Mouse (Mus musculus) forebrain, embryonic 13.5 days (tissue): ENCODE data around the gene Clic5. TPM values are rescaled to one million over a fixed set of nuclear protein-coding genes. Genes with fewer than 3 reads are reported as not detected.
A peak's percentile ranks its signal among the peaks of the same experiment; 100 is the strongest.

Source experiments
- ATAC-seq: fragments of 200-750 bp; cut with Nextera tagmentation; 2 replicates; pipeline ENCODE4 v1.8.0; 2017
- H3K27ac ChIP-seq: fragments of 300-500 bp; sonication (generic); 2 replicates; pipeline ENCODE4 v1.5.1; 2015; ENCODE audit warnings: inconsistent platforms, mild to moderate bottlenecking, moderate library complexity
- H3K27me3 ChIP-seq: fragments of 300-500 bp; sonication (generic); 2 replicates; pipeline ENCODE4 v1.6.1; 2015; ENCODE audit warnings: mild to moderate bottlenecking, inconsistent platforms
- H3K36me3 ChIP-seq: fragments of 300-500 bp; sonication (generic); 2 replicates; pipeline ENCODE4 v1.6.1; 2015; ENCODE audit warnings: mild to moderate bottlenecking, inconsistent platforms; ENCODE audit not compliant: poor library complexity, severe bottlenecking
- H3K4me1 ChIP-seq: fragments of 300-500 bp; sonication (generic); 2 replicates; pipeline ENCODE4 v1.6.1; 2015; ENCODE audit warnings: inconsistent platforms
- H3K4me2 ChIP-seq: fragments of 300-500 bp; sonication (generic); 2 replicates; pipeline ENCODE4 v1.6.1; 2015; ENCODE audit warnings: inconsistent platforms, mild to moderate bottlenecking, moderate library complexity
- H3K4me3 ChIP-seq: fragments of 300-500 bp; sonication (generic); 2 replicates; pipeline ENCODE4 v1.5.1; 2015; ENCODE audit warnings: mild to moderate bottlenecking, inconsistent platforms
- H3K9ac ChIP-seq: fragments of 300-500 bp; sonication (generic); 2 replicates; pipeline ENCODE4 v1.6.1; 2015; ENCODE audit warnings: mild to moderate bottlenecking, inconsistent platforms
- H3K9me3 ChIP-seq: fragments of 300-500 bp; sonication (generic); replicated peaks from 2 replicates; pipeline ENCODE4 v1.6.1; 2016; ENCODE audit warnings: inconsistent platforms
- WGBS: fragments of 180-500 bp; shearing (Covaris S2); methylation state at CpG from one replicate; pipeline ENCODE4 v1.1.7; 2015; 5-methylcytosine and 5-hydroxymethylcytosine counted together
- polyA plus RNA-seq: library from polyadenylated mRNA; unstranded; fragments of >200 nt; fragmentation: Nextera tagmentation; extraction: Ambion mirVana; gene quantifications from 2 replicates; pipeline ENCODE4 v1.2.1, GENCODE M21; 2015

Clic5 gene
- polyA plus RNA-seq, 1 experiment from 2014 or later: 0.04 TPM

DNA sequence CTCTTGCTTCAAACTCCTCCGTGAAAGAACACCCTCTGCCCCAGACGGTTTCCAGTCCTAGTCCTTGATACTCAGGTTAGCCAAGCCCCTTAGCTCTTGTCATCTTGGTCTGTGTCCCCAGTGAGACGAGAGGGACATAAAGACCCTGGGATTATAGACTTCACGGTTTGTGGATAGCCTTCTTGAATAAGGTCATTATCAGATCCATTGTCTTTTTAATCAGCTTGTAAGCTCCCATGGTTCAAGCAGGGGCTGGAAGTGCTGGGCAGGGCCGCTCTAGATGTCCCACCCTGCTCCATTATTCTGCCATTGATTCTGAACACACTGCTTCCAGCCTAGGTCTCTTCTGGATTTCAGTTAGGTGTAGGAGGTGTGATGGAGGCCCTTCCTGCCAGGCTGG, 55.7 kb downstream of the Clic5 start:
- peaks cover 4% of the 10 kb centered on the region for H3K4me1 ChIP-seq
- H3K27ac ChIP-seq: no peak overlapping the region
- no peak for ATAC-seq

DNA sequence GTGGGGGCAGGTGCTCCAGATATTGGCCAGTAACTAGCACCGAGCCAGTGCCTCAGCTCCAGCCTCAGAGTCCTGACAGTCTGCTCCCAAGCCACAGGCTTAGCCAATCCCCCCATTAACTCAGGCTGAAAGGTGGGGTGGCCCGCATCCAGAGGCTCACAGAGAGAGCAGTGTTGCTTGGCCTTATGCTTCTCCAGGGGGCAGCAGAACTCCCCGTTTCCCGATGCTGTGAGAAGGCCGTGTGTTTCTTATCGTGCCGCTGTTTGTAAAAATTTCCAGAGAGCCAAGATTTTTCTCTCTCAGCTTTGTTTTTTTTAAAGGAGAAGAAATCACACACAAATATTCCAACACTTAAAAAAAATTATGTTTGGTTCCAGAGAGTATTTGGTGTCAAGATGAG, 56.2 kb downstream of the Clic5 start:
- H3K4me2 ChIP-seq: no peak overlapping the region
- no peak overlapping the region for H3K27ac ChIP-seq
- 16% methylated on average over 7 of the region's 7 CpGs for WGBS
- H3K9ac ChIP-seq: no peak overlapping the region
- H3K27me3 ChIP-seq: no peaks in the 10 kb centered on the region
- no peak for ATAC-seq
- no peaks in the 10 kb centered on the region for H3K4me1 ChIP-seq
- no peak overlapping the region for H3K4me3 ChIP-seq
- no peaks in the 10 kb centered on the region for H3K9me3 ChIP-seq
- H3K36me3 ChIP-seq: no peaks in the 10 kb centered on the region

More for the DNA sequence above, 55.7 kb downstream of the Clic5 start:
- 21% methylated on average over 5 of the region's 5 CpGs for WGBS
- H3K27me3 ChIP-seq: no peaks in the 10 kb centered on the region
- H3K4me3 ChIP-seq: no peak overlapping the region
- H3K9me3 ChIP-seq: no peaks in the 10 kb centered on the region
- no peaks in the 10 kb centered on the region for H3K36me3 ChIP-seq
- H3K4me2 ChIP-seq: no peak overlapping the region
- no peak overlapping the region for H3K9ac ChIP-seq

DNA sequence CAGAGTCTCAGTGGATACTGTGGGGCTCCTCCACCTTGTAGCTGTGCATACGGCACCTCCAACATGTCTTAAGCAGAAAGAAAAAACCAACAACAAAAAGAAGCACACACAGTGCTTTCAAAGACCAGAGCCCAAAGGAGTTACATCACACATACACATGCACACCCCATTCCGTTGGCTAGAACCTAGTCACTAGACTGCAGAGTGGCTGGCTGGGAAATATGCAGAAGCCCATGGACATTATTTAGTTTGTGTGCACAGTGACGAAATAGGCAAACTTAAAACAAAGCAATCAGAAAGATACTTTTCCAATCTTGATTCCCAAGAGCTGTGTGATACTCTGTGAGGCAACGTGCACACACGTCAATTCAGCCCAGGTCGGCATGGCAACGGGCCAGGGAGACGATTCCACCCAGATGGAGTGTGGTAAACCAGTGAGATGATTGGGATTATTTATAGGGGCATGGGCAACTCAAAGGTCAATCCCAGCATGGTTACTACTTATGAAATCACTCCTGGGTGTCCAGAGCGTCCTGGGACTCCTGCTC, 57.8 kb downstream of the Clic5 start:
- Histone ChIP-seq H3K9me3 (0 out of 2 replicates have a peak, but pooled peaks cover 6% of the 10 kb centered on the region), H3K4me1 (no peaks in the 10 kb centered on the region), H3K4me2 (no peak overlapping the region), H3K27me3 (no peaks in the 10 kb centered on the region), H3K9ac (no peak overlapping the region), H3K27ac (no peak overlapping the region), H3K36me3 (no peaks in the 10 kb centered on the region), H3K4me3 (no peak overlapping the region)
- no peak for ATAC-seq
- 66% methylated on average over 9 of the region's 9 CpGs for WGBS

DNA sequence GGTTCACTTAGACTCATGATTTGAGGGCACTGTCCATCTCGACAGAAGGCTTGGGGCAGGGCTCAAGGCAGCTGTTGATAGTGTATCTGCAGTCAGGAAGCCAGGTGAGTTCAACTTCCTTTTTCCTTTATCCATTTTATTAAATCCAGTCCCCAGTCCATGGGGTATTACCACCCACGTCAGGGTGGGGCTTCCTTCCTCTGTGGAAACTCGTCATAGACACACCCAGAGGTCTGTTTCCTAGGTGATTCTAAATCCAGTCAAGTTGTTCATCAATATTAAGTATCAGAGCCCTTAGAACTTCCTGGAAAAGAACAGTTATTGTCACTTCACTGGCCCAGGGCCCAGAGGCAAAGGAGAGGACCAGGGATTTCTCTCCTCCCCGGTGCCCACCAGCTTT, 61.2 kb downstream of the Clic5 start:
- WGBS: 81% methylated on average over 4 of the region's 4 CpGs
- Histone ChIP-seq H3K9ac (no peak overlapping the region), H3K27ac (no peak overlapping the region), H3K9me3 (0 out of 2 replicates have a peak, but pooled peaks cover 6% of the 10 kb centered on the region), H3K27me3 (no peaks in the 10 kb centered on the region; the same call in 1 of the 2 replicates), H3K4me3 (no peak overlapping the region), H3K36me3 (no peaks in the 10 kb centered on the region), H3K4me2 (no peak overlapping the region), H3K4me1 (no peaks in the 10 kb centered on the region)
- no peak for ATAC-seq

DNA sequence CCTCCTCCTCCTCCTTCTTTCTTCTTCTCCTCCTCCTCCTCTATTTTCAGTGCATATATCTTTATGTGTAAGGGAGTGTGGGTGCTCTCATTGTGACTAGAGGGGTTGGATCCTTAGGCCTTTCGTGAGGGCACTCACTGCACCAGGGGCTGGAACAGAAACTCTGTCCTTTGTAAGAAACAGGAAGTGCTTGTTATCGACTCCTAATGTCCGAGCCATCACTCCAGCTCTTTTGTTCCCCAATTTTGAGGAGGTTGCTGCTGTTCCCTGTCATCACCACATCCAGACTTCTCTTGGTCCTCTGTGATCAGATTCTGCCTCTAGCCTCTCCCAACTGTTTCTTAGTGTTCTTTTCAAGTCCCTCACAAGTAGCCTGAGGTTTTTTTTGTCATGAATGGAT, 64.3 kb downstream of the Clic5 start:
- Histone ChIP-seq H3K9me3 (0 out of 2 replicates have a peak, but pooled peaks cover 6% of the 10 kb centered on the region), H3K4me3 (no peak overlapping the region)
- WGBS: 70% methylated on average over 3 of the region's 3 CpGs

DNA sequence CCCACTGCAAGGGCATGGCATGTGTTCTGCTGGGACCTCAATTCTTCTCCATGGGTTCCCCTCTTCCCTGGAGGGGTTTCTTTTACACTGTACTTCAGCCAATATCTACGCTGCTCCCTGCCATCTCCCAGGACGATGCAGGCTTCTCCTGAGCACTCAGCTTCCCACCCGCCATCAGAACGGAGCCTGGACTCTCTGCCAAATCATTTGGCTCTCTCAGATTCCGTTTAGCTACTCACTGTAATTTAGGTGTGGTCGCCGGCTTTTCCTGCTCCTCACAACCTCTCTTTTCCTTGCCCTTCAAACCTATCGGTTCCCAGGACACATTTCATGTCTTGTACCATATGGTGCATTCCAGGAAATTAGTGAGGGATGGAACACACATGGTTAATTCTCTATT, 66.3 kb downstream of the Clic5 start:
- Histone ChIP-seq H3K4me2 (no peak overlapping the region), H3K4me3 (no peak overlapping the region), H3K27me3 (peaks cover 5% of the 10 kb centered on the region; the same call in 1 of the 2 replicates), H3K4me1 (no peaks in the 10 kb centered on the region), H3K27ac (no peak overlapping the region), H3K9ac (no peak overlapping the region), H3K9me3 (0 out of 2 replicates have a peak, but pooled peaks cover 6% of the 10 kb centered on the region), H3K36me3 (no peaks in the 10 kb centered on the region)
- ATAC-seq: no peak
- 63% methylated on average over 8 of the region's 8 CpGs for WGBS

More for the DNA sequence above, 64.3 kb downstream of the Clic5 start:
- no peaks in the 10 kb centered on the region for H3K4me1 ChIP-seq
- ATAC-seq: no peak
- H3K4me2 ChIP-seq: no peak overlapping the region
- no peak overlapping the region for H3K9ac ChIP-seq
- H3K27ac ChIP-seq: no peak overlapping the region
- peaks cover 2% of the 10 kb centered on the region; the same call in 1 of the 2 replicates for H3K27me3 ChIP-seq
- H3K36me3 ChIP-seq: no peaks in the 10 kb centered on the region

DNA sequence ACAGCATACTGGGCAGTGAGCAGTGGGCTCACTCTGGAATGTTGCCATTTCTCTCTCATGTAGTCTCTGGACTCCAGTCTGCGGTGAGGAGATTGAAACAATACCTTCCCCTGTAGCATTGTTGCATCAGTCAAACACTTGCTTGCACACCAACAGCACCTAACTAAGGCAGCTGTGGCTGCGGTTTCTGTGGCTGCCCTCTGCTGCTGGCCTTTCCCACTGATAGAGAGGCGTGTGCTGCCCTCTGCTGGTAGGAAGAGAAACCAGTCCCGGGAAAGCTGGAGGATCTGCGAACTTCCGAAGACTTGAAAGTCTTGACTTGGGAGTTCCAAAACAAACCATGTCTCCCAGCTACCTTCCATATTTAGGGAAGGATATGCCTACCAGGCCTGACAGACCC, 68.2 kb downstream of the Clic5 start:
- no peak overlapping the region for H3K9ac ChIP-seq
- no peak overlapping the region for H3K27ac ChIP-seq
- WGBS: 5% methylated on average over 6 of the region's 6 CpGs
- H3K27me3 ChIP-seq: peaks cover 10% of the 10 kb centered on the region; the same call in 1 of the 2 replicates
- H3K4me3 ChIP-seq: no peak overlapping the region
- no peaks in the 10 kb centered on the region for H3K9me3 ChIP-seq
- H3K4me1 ChIP-seq: no peaks in the 10 kb centered on the region
- no peak overlapping the region for H3K4me2 ChIP-seq
- no peaks in the 10 kb centered on the region for H3K36me3 ChIP-seq
- peak; percentile 60; the same call in 1 of the 2 replicates for ATAC-seq

DNA sequence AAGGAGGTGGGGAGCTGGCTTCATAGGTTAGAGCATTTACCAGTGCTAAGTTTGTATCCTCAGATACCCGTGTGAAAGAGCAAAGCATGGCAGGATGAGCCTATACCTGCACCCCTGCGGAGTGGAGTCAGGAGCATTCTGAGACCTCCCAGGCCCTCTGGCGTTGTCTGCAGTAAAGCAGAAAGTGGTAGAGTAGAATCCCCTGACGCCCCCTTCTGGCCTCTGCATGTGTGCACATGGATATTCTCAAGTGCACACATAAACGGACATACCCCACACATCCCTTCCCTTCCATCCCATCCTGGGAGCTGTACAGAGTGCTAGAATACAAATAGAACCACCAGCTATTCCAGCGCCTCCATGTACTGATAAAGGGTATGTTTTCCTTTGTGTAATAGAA, 70.9 kb downstream of the Clic5 start:
- Histone ChIP-seq H3K4me3 (no peak overlapping the region), H3K9ac (no peak overlapping the region), H3K27ac (no peak overlapping the region), H3K27me3 (peaks cover 15% of the 10 kb centered on the region; the same call in 1 of the 2 replicates), H3K4me2 (no peak overlapping the region), H3K9me3 (no peaks in the 10 kb centered on the region), H3K4me1 (no peaks in the 10 kb centered on the region), H3K36me3 (no peaks in the 10 kb centered on the region)
- no peak for ATAC-seq
- WGBS: 25% methylated on average over 6 of the region's 6 CpGs

DNA sequence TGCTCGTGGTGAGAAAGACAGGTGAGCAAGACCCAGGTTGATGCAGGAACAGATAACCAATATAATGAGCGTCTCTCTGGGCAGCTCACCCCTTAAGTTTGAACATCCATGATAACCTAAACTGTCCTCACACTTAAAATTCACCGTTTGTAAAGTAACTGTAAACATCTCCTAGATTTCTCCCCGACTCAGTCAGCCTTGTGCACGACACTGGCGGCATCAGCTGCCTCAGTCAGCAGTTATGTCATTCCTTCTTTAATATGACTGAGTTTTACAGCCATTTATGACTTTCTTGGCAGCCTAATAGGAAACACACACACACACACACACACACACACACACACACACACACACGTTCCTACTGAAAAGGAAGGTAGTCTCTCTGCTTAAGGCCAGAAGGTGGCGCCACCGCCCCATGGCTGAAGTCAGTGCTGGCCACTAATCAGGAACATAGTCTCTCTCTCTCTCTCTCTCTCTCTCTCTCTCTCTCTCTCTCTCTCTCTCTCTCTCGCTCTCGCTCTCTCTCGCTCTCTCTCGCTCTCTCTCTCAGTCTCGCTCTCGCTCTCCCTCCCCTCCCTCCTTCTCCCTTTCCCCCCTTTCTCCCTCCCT, 73.3 kb downstream of the Clic5 start:
- peak; percentile 87 for ATAC-seq
- Histone ChIP-seq H3K36me3 (no peaks in the 10 kb centered on the region), H3K27ac (no peak overlapping the region), H3K27me3 (0 out of 2 replicates have a peak, but pooled peaks cover 15% of the 10 kb centered on the region), H3K9me3 (no peaks in the 10 kb centered on the region), H3K9ac (no peak overlapping the region), H3K4me3 (no peak overlapping the region), H3K4me1 (no peaks in the 10 kb centered on the region), H3K4me2 (no peak overlapping the region)
- 33% methylated on average over 9 of the region's 15 CpGs for WGBS

DNA sequence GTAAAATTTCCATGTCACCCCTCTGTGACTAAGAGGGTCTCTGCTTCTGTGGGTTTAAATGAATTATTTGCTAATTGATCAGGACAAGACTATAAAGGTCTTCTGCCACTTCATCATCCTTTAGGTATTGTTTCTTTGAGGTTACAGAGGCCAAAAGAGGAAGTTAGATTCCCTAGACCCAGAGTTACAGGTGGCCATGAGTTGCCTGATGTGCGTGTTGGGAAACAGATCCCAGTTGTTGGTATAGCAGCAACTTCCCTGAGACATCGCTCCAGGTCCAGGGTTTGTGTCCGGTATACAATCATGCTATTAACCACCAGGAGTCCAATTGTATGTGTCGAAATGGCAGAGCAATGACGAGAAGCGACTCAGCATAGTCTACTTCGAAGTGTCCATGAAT, 81.7 kb downstream of the Clic5 start:
- H3K9me3 ChIP-seq: no peaks in the 10 kb centered on the region
- no peaks in the 10 kb centered on the region for H3K36me3 ChIP-seq
- no peak for ATAC-seq
- H3K4me1 ChIP-seq: no peaks in the 10 kb centered on the region
- H3K27me3 ChIP-seq: no peaks in the 10 kb centered on the region
- H3K9ac ChIP-seq: no peak overlapping the region
- H3K4me3 ChIP-seq: no peak overlapping the region
- H3K4me2 ChIP-seq: no peak overlapping the region
- no peak overlapping the region for H3K27ac ChIP-seq
- WGBS: 90% methylated on average over 7 of the region's 7 CpGs

DNA sequence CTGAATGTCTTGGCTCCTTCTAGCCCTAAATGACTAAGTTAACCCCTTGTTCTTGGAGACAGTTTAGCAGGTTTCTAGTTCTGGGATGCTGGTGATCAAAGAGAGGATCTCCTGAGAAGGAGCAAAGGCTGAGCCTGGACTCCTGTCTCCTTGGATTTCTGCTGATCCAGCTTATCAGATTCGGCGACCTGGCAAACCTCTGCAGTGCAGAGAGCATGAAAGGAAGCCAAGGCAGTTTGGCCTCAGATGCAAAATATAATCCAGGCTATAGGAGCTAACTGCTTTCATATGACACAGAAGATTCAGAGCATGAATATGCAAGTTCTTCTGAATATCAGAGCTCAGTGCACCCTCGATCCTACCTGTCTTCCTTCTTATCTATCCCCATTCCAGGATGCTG, 83.0 kb downstream of the Clic5 start:
- 90% methylated on average over 3 of the region's 3 CpGs for WGBS

DNA sequence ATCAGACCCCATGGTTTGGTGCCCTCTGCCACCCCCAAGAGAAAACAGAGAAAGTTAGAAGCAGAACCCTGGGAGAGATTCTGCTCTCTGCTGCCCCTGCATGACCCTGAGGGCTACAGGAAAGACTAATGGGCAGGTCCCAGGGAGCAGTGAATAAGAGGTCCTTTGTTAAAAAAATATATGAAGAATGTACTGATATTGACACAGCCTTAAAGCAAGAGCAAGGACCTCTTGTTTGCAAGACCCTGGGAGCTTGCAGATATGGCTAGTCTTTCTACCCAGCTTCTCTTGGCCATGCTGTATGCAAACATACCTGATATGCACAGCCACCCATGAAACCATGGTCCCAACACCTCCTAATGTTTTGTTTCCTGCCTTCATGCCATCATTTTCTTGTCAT, 86.4 kb downstream of the Clic5 start:
- Histone ChIP-seq H3K36me3 (no peaks in the 10 kb centered on the region), H3K4me1 (no peaks in the 10 kb centered on the region), H3K27ac (no peak overlapping the region), H3K9ac (no peak overlapping the region), H3K4me3 (no peak overlapping the region), H3K4me2 (no peak overlapping the region), H3K9me3 (no peaks in the 10 kb centered on the region), H3K27me3 (no peaks in the 10 kb centered on the region)
- ATAC-seq: no peak

More for the DNA sequence above, 83.0 kb downstream of the Clic5 start:
- H3K4me2 ChIP-seq: no peak overlapping the region
- H3K4me3 ChIP-seq: no peak overlapping the region
- no peaks in the 10 kb centered on the region for H3K36me3 ChIP-seq
- no peaks in the 10 kb centered on the region for H3K4me1 ChIP-seq
- H3K27ac ChIP-seq: no peak overlapping the region
- H3K9me3 ChIP-seq: no peaks in the 10 kb centered on the region
- ATAC-seq: no peak
- no peak overlapping the region for H3K9ac ChIP-seq
- H3K27me3 ChIP-seq: no peaks in the 10 kb centered on the region

DNA sequence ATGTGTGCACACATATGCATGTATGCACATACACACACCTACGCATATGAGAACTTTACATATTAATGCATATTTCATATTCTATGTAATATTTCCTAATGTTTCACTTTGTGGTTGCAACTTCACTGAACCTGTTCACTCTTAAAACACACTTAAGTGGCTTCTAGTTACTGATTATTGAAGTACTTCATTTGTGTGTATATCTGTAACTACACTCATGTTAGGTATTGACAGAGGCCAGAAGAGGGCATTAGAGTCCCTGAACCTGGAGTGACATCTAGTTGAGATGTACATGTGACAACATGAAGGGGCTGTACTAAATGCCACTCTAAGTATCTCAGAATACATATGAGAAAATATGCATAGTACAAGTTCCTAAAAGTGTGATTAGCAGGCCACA, 99.9 kb downstream of the Clic5 start:
- no peaks in the 10 kb centered on the region for H3K36me3 ChIP-seq

More for the DNA sequence above, 99.9 kb downstream of the Clic5 start:
- 94% methylated on average over 1 of the region's 1 CpGs for WGBS
- Histone ChIP-seq H3K4me3 (no peak overlapping the region), H3K27ac (no peak overlapping the region), H3K27me3 (no peaks in the 10 kb centered on the region), H3K4me1 (no peaks in the 10 kb centered on the region), H3K4me2 (no peak overlapping the region), H3K9me3 (no peaks in the 10 kb centered on the region), H3K9ac (no peak overlapping the region)
- no peak for ATAC-seq
